Mouse (Mus musculus) hindbrain, postnatal 0 days (tissue): ENCODE results near the gene Arrdc2. TPM values are rescaled to one million over a fixed set of nuclear protein-coding genes. Genes with fewer than 3 reads are reported as not detected.

Source experiments
- ATAC-seq: fragments of 200-750 bp; cut with Nextera tagmentation; 2 replicates; pipeline ENCODE4 v1.8.0; 2017; ENCODE audit warnings: mild to moderate bottlenecking, moderate TSS enrichment, moderate library complexity
- DNase-seq: peaks from one replicate; pipeline ENCODE4 v3.0.0-alpha.2; 2015; ENCODE audit warnings: low spot score
- H3K27ac ChIP-seq: fragments of 300-500 bp; sonication (generic); 2 replicates; pipeline ENCODE4 v1.5.1; 2014; ENCODE audit warnings: mild to moderate bottlenecking
- H3K27me3 ChIP-seq: fragments of 300-500 bp; sonication (generic); 2 replicates; pipeline ENCODE4 v1.6.1; 2014; ENCODE audit warnings: low read length, mixed read lengths; ENCODE audit not compliant: insufficient read depth
- H3K36me3 ChIP-seq: fragments of 300-500 bp; sonication (generic); 2 replicates; pipeline ENCODE4 v1.6.1; 2014; ENCODE audit warnings: low read length, mixed read lengths; ENCODE audit not compliant: insufficient read depth
- H3K4me1 ChIP-seq: fragments of 300-500 bp; sonication (generic); 2 replicates; pipeline ENCODE4 v1.6.1; 2014; ENCODE audit warnings: antibody characterized with exemption, low read length, mixed read lengths; ENCODE audit not compliant: insufficient read depth
- H3K4me2 ChIP-seq: fragments of 300-500 bp; sonication (generic); 2 replicates; pipeline ENCODE4 v1.6.1; 2014; ENCODE audit warnings: low read depth, mild to moderate bottlenecking, low read length, moderate library complexity, mixed read lengths
- H3K4me3 ChIP-seq: fragments of 300-500 bp; sonication (generic); 2 replicates; pipeline ENCODE4 v1.5.1; 2014; ENCODE audit warnings: low read length
- H3K9ac ChIP-seq: fragments of 300-500 bp; sonication (generic); replicated peaks from 2 replicates; pipeline ENCODE4 v1.6.1; 2014; ENCODE audit warnings: mild to moderate bottlenecking, low read length, moderate library complexity, mixed read lengths
- H3K9me3 ChIP-seq: fragments of 300-500 bp; sonication (generic); 2 replicates; pipeline ENCODE4 v1.6.1; 2016; ENCODE audit warnings: low read length, mixed read lengths
- CTCF ChIP-seq: IDR thresholded peaks from 2 replicates; pipeline ENCODE4 v1.5.1; 2016; ENCODE audit warnings: antibody characterized with exemption, control low read depth, low read depth
- WGBS: fragments of 180-500 bp; shearing (Covaris S2); extraction: QIAGEN DNeasy Blood & Tissue Kit; methylation state at CpG from one replicate; pipeline ENCODE4 v1.1.7; 2014; 5-methylcytosine and 5-hydroxymethylcytosine counted together
- polyA plus RNA-seq: library from polyadenylated mRNA; unstranded; fragments of >200 nt; fragmentation: Nextera tagmentation; extraction: Ambion mirVana; gene quantifications from 2 replicates; pipeline ENCODE4 v1.2.1, GENCODE M21; 2015
- total RNA-seq: library from RNA; depleted of rRNA; stranded (reverse); fragments of >200 nt; gene quantifications from 2 replicates; pipeline ENCODE4 v1.2.3, GENCODE M21; 2014

Gene Arrdc2
- total and polyA plus RNA-seq, 2 experiments from 2014 or later, result 4.6 to 17.1 TPM

GRCm38 (mm10) chr8:70812885-70813284 lies 26.6 kb downstream of the Arrdc2 start:
- no peak for TF ChIP-seq CTCF
- no peak for DNase-seq
- Histone ChIP-seq H3K4me1 (no peaks in the 10 kb centered on the region), H3K4me3 (no peak overlapping the region), H3K9me3 (no peaks in the 10 kb centered on the region), H3K36me3 (no peaks in the 10 kb centered on the region), H3K27me3 (no peaks in the 10 kb centered on the region), H3K9ac (no peak overlapping the region), H3K27ac (no peak overlapping the region), H3K4me2 (no peak overlapping the region)
- no peak for ATAC-seq
- WGBS, result 71% methylated on average over 4 of the region's 4 CpGs

GRCm38 (mm10) chr8:70812055-70812454 lies 27.5 kb downstream of the Arrdc2 start:
- Histone ChIP-seq H3K27ac (no peak overlapping the region), H3K4me1 (no peaks in the 10 kb centered on the region), H3K4me2 (no peak overlapping the region), H3K4me3 (no peak overlapping the region), H3K9ac (no peak overlapping the region), H3K36me3 (no peaks in the 10 kb centered on the region), H3K27me3 (no peaks in the 10 kb centered on the region), H3K9me3 (no peaks in the 10 kb centered on the region)
- 39% methylated on average over 4 of the region's 4 CpGs for WGBS
- TF ChIP-seq CTCF, result no peak
- ATAC-seq, result no peak
- DNase-seq, result no peak

- Histone ChIP-seq H3K4me3 (no peak overlapping the region), H3K4me2 (no peak overlapping the region), H3K36me3 (no peaks in the 10 kb centered on the region), H3K9ac (no peak overlapping the region), H3K9me3 (no peaks in the 10 kb centered on the region), H3K27me3 (no peaks in the 10 kb centered on the region), H3K27ac (no peak overlapping the region), H3K4me1 (no peaks in the 10 kb centered on the region)
- DNase-seq (no peak), ATAC-seq (no peak)
- TF ChIP-seq CTCF, result no peak
- 72% methylated on average over 20 of the region's 20 CpGs for WGBS
These were observed 28.4 kb downstream of the Arrdc2 start for GRCm38 (mm10) chr8:70810962-70811680.

- DNase-seq, result no peak
- WGBS, result 74% methylated on average over 8 of the region's 8 CpGs
- no peaks in the 10 kb centered on the region for H3K9me3 ChIP-seq
These were observed 30.4 kb downstream of the Arrdc2 start for GRCm38 (mm10) chr8:70808955-70809701.

GRCm38 (mm10) chr8:70808239-70808638 lies 31.3 kb downstream of the Arrdc2 start, which contains the start of gene Il12rb1:
Gene Il12rb1 (plus strand): TSS chr8:70808449.
- Histone ChIP-seq H3K4me2 (no peak within 1 kb of the TSS), H3K36me3 (no peaks in the 10 kb centered on the region), H3K27me3 (peaks cover 14% of the 10 kb centered on the region), H3K4me1 (peaks cover 12% of the 10 kb centered on the region), H3K9ac (no peak within 1 kb of the TSS), H3K27ac (no peak within 1 kb of the TSS), H3K9me3 (no peaks in the 10 kb centered on the region), H3K4me3 (no peak within 1 kb of the TSS)
- TF ChIP-seq CTCF, result no peak
- WGBS, result 59% methylated on average over 5 of the region's 5 CpGs
- DNase-seq (no peak), ATAC-seq (no peak)

More at GRCm38 (mm10) chr8:70808955-70809701, 30.4 kb downstream of the Arrdc2 start:
- Histone ChIP-seq H3K27me3 (0 out of 2 replicates have a peak, but pooled peaks cover 5% of the 10 kb centered on the region), H3K4me1 (peaks cover 7% of the 10 kb centered on the region), H3K9ac (no peak overlapping the region), H3K36me3 (no peaks in the 10 kb centered on the region), H3K4me3 (no peak overlapping the region), H3K4me2 (no peak overlapping the region), H3K27ac (no peak overlapping the region)
- no peak for ATAC-seq
- TF ChIP-seq CTCF, result no peak

GRCm38 (mm10) chr8:70807304-70807703 lies 32.2 kb downstream of the Arrdc2 start:
- Histone ChIP-seq H3K9me3 (no peaks in the 10 kb centered on the region), H3K27me3 (peaks cover 15% of the 10 kb centered on the region), H3K4me3 (no peak overlapping the region), H3K27ac (no peak overlapping the region), H3K4me2 (no peak overlapping the region), H3K4me1 (peaks cover 12% of the 10 kb centered on the region), H3K9ac (no peak overlapping the region), H3K36me3 (no peaks in the 10 kb centered on the region)
- ATAC-seq, result no peak
- no peak for TF ChIP-seq CTCF
- 50% methylated on average over 1 of the region's 1 CpGs for WGBS
- no peak for DNase-seq
